Mouse (Mus musculus): ENCODE results near the gene Fezf1. TPM values are rescaled to one million over a fixed set of nuclear protein-coding genes. Genes with fewer than 3 reads are reported as not detected.

Fezf1 gene
- total RNA-seq (2014; rRNA removed): 0.05 TPM in 1 of 2 replicates, not detected in the other
- not detected in 2 replicates for polyA plus RNA-seq (2015; fragmentation: Nextera tagmentation; extraction: Ambion mirVana)

DNA sequence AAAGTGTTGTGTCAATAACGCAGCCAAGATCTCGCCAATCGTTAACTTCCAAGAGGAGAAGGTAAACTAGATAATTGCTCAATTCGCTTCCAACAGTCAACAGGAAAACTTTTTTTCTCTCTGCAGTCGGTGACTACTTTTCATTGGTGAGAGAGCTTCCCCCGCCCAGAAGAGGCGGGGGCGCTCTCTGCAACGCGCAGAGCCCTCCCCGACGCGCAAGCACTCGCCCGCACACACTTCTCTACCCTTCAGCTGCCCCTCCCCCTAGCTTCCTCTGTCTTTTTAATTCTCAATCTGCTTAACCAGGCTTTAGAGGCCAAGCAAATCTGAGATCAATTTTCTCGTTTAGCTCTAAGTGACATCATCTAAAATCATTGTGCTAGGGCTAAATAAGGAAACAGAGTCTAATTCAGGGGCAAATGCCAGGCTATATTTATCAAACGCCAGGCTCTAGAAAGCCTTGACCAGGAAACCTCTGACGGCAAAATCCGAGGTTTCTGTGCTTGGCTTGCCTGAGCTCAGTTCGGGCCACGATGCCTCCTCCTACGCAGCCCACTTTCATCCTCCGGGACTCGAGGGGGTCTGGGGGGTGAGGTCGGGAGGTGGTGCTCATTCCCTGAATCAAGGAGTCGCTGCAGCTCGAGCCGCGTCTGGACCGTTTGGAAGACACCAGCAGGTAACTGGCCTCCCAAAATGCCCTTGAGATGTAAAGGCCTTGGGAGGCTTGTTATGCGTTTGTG, at the start of gene Fezf1:
Fezf1 (minus strand) TSS at position 50 of the 740 bp plus-strand sequence.
- H3K9ac ChIP-seq (replicated peaks; ENCODE audit: low read length): no peak within 1 kb of the TSS
- H3K4me2 ChIP-seq (ENCODE audit: low read depth, low read length): peak within 1 kb of the TSS; percentile 48
- H3K9me3 ChIP-seq (ENCODE audit: low read length): no peaks in the 10 kb centered on the region
- H3K27ac ChIP-seq: no peak within 1 kb of the TSS
- TF ChIP-seq CTCF (IDR thresholded peaks at IDR 0.05; ENCODE audit: low read depth): no peak
- peaks cover 74% of the 10 kb centered on the region for H3K27me3 ChIP-seq (ENCODE audit: insufficient read depth, low read length)
- no peaks in the 10 kb centered on the region for H3K4me1 ChIP-seq (ENCODE audit: insufficient read depth, low read length)
- ATAC-seq: no peak
- 1% methylated on average over 31 of the region's 31 CpGs for WGBS
- H3K36me3 ChIP-seq (ENCODE audit: insufficient read depth, low read length): no peaks in the 10 kb centered on the region
- no peak for DNase-seq (ENCODE audit: low spot score)
- peak within 1 kb of the TSS; percentile 23 for H3K4me3 ChIP-seq (ENCODE audit: low read length)

DNA sequence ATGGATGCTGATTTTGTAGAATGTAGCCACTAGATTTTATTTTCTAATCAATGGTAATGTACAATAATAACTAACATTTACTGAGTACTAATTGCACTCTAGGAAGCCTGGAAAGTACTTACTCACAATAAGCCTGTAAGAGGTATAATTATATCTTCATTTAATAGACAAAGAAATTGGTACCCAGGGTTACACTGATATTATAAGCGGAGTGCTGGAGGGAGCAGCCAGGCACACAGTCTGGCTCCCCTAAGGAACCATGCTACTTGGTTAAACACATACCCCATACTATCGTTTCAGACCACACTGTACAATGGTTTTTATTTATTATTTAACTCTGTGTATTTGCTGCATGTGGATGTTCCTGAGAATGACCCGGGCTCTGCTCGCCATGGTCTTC, 46.5 kb upstream of the Fezf1 start:
- Histone ChIP-seq H3K27me3 (ENCODE audit: insufficient read depth, low read length) (no peaks in the 10 kb centered on the region), H3K4me2 (ENCODE audit: low read depth, low read length) (no peak overlapping the region), H3K4me1 (ENCODE audit: insufficient read depth, low read length) (no peaks in the 10 kb centered on the region), H3K9ac (replicated peaks; ENCODE audit: low read length) (no peak overlapping the region), H3K9me3 (ENCODE audit: low read length) (no peaks in the 10 kb centered on the region), H3K27ac (no peak overlapping the region), H3K36me3 (ENCODE audit: insufficient read depth, low read length) (no peaks in the 10 kb centered on the region), H3K4me3 (ENCODE audit: low read length) (no peak overlapping the region)
- no peak for TF ChIP-seq CTCF (IDR thresholded peaks at IDR 0.05; ENCODE audit: low read depth)
- 88% methylated on average over 4 of the region's 4 CpGs for WGBS
- DNase-seq (ENCODE audit: low spot score) (no peak), ATAC-seq (no peak)

DNA sequence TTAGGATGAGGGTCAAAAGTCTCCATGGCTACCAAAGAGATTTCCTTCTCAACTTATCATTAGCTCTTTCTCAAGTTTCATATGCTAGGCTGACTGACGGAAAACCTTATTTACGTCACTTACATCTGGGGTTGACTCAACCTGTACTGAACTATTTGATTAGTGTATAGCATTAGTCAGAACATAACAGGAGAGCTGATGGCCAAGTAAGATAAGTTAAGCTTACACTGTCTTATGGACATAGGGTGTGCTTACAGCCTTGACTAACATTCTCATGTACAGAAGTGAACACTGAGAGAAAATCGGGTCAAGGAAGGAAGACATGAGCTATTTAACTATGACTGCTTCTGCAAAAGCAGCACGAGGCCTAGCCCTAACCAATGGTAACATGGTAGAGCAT, 40.6 kb upstream of the Fezf1 start:
- ATAC-seq (no peak), DNase-seq (ENCODE audit: low spot score) (no peak)
- Histone ChIP-seq H3K36me3 (ENCODE audit: insufficient read depth, low read length) (no peaks in the 10 kb centered on the region), H3K9me3 (ENCODE audit: low read length) (no peaks in the 10 kb centered on the region), H3K4me2 (ENCODE audit: low read depth, low read length) (no peak overlapping the region), H3K4me1 (ENCODE audit: insufficient read depth, low read length) (no peaks in the 10 kb centered on the region), H3K9ac (replicated peaks; ENCODE audit: low read length) (no peak overlapping the region), H3K27me3 (ENCODE audit: insufficient read depth, low read length) (0 out of 2 replicates have a peak, but pooled peaks cover under 1% of the 10 kb centered on the region), H3K27ac (no peak overlapping the region), H3K4me3 (ENCODE audit: low read length) (no peak overlapping the region)
- TF ChIP-seq CTCF (IDR thresholded peaks at IDR 0.05; ENCODE audit: low read depth): no peak
- 93% methylated on average over 4 of the region's 4 CpGs for WGBS

DNA sequence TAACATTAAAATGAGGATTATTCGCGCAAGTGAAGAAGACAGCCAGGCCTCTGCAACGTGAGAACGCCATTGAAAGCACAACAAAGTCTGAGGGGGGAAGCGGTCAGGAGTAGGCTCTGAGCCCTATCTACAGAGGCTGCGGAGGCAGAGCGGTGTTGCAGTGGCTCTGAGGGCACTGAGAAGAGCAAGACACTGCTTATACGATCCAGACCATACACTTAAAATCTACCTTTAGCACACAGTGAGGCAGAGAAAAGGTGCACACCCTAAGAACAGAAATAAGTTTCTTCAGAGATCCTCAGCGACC, 33.3 kb upstream of the Fezf1 start:
- H3K27ac ChIP-seq: no peak overlapping the region
- no peak overlapping the region for H3K9ac ChIP-seq (replicated peaks; ENCODE audit: low read length)
- H3K4me2 ChIP-seq (ENCODE audit: low read depth, low read length): no peak overlapping the region
- ATAC-seq: no peak
- no peaks in the 10 kb centered on the region for H3K36me3 ChIP-seq (ENCODE audit: insufficient read depth, low read length)
- peaks cover 25% of the 10 kb centered on the region; the same call in 1 of the 2 replicates for H3K27me3 ChIP-seq (ENCODE audit: insufficient read depth, low read length)
- H3K4me3 ChIP-seq (ENCODE audit: low read length): no peak overlapping the region
- 52% methylated on average over 9 of the region's 9 CpGs for WGBS
- no peak for DNase-seq (ENCODE audit: low spot score)
- H3K4me1 ChIP-seq (ENCODE audit: insufficient read depth, low read length): no peaks in the 10 kb centered on the region
- no peaks in the 10 kb centered on the region for H3K9me3 ChIP-seq (ENCODE audit: low read length)
- no peak for TF ChIP-seq CTCF (IDR thresholded peaks at IDR 0.05; ENCODE audit: low read depth)

DNA sequence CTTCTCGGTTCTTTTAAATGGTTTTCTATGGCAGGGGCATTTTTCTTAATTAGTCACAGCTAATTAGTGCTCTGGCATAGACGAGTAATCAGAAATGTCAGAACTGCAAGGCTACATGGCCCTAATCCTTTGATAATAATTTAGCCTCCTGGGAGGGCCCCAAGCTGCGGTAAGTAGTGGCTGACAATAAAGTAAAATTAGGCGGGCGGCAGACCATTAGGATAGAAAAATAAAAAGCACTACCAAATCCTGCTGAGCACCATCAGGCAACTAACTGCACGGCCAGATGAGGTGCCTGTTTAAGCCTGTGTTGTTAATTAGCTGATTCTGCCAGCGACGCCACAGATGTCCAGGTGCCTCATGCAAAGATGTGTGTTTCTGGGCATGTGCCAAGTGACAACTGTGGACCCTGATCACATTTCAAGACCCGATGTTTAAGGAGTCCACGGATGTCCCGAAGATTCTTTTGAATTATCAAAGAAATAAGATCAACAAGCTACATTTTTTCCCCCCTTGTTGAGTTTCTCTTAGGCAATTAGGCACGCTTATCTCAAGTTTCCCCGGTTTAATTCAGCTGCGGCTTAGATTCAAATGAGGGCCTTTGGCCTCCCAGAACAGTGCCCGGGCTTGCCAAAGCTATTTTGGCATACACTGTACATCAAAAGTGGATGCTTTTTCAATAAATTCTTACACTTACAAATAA, 32.8 kb upstream of the Fezf1 start:
- no peaks in the 10 kb centered on the region for H3K36me3 ChIP-seq (ENCODE audit: insufficient read depth, low read length)
- H3K27me3 ChIP-seq (ENCODE audit: insufficient read depth, low read length): peaks cover 27% of the 10 kb centered on the region; the same call in 1 of the 2 replicates
- H3K27ac ChIP-seq: no peak overlapping the region
- peak; percentile 66 for ATAC-seq
- H3K9ac ChIP-seq (replicated peaks; ENCODE audit: low read length): no peak overlapping the region
- DNase-seq (ENCODE audit: low spot score): peak; percentile 64
- no peak overlapping the region for H3K4me3 ChIP-seq (ENCODE audit: low read length)
- H3K9me3 ChIP-seq (ENCODE audit: low read length): no peaks in the 10 kb centered on the region
- no peak overlapping the region for H3K4me2 ChIP-seq (ENCODE audit: low read depth, low read length)
- WGBS: 19% methylated on average over 15 of the region's 15 CpGs
- no peaks in the 10 kb centered on the region for H3K4me1 ChIP-seq (ENCODE audit: insufficient read depth, low read length)
- TF ChIP-seq CTCF (IDR thresholded peaks at IDR 0.05; ENCODE audit: low read depth): no peak

DNA sequence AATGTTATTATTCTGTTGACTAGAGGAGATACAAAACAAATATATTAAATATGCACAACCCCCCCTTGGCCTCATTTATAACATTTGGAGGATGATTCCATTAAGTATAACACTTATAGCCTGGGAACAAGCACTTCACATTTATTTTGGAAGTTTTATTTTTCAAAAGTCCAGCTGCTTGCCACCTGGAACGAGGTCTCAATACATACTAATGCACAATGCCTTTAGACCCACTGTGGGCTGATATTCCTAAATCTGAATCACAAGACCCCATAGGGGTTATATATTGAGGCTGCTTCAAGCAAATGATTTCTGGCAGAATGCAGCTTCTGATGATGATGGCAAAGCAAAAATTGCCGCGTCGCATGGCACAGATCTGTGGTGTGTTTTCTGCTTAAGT, 25.3 kb upstream of the Fezf1 start:
- DNase-seq (ENCODE audit: low spot score) (no peak), ATAC-seq (no peak)
- no peaks in the 10 kb centered on the region for H3K9me3 ChIP-seq (ENCODE audit: low read length)
- TF ChIP-seq CTCF (IDR thresholded peaks at IDR 0.05; ENCODE audit: low read depth): no peak
- H3K36me3 ChIP-seq (ENCODE audit: insufficient read depth, low read length): no peaks in the 10 kb centered on the region
- H3K4me3 ChIP-seq (ENCODE audit: low read length): no peak overlapping the region
- H3K27me3 ChIP-seq (ENCODE audit: insufficient read depth, low read length): peaks cover 59% of the 10 kb centered on the region
- 37% methylated on average over 4 of the region's 4 CpGs for WGBS
- no peak overlapping the region for H3K9ac ChIP-seq (replicated peaks; ENCODE audit: low read length)
- no peaks in the 10 kb centered on the region for H3K4me1 ChIP-seq (ENCODE audit: insufficient read depth, low read length)
- H3K4me2 ChIP-seq (ENCODE audit: low read depth, low read length): no peak overlapping the region
- H3K27ac ChIP-seq: no peak overlapping the region

DNA sequence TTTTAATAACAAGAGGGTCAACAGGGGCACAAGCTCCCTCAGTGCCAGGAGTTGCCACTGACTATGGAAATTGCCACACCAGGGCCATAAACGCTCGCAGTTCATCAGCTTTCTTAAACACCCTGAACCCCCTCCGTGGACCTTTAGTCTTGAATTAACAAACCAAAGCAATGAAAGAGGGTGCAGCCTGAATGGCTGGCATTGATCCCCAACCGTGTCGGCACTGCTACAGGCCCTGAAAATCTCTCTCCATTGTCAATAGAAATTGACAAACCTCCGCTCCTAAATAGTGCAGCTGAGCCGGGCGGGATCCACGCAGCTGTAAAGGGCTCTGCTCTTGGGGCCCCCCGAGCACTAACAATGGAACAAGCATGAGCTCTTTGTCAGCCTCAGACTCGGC, 24.8 kb upstream of the Fezf1 start:
- DNase-seq (ENCODE audit: low spot score): no peak
- Histone ChIP-seq H3K27ac (no peak overlapping the region), H3K27me3 (ENCODE audit: insufficient read depth, low read length) (peaks cover 59% of the 10 kb centered on the region), H3K4me2 (ENCODE audit: low read depth, low read length) (0 out of 2 replicates have a peak overlapping the region, but pooled peaks have one; percentile 10), H3K9ac (replicated peaks; ENCODE audit: low read length) (no peak overlapping the region), H3K9me3 (ENCODE audit: low read length) (no peaks in the 10 kb centered on the region), H3K36me3 (ENCODE audit: insufficient read depth, low read length) (no peaks in the 10 kb centered on the region), H3K4me3 (ENCODE audit: low read length) (no peak overlapping the region), H3K4me1 (ENCODE audit: insufficient read depth, low read length) (no peaks in the 10 kb centered on the region)
- no peak for ATAC-seq
- 8% methylated on average over 11 of the region's 11 CpGs for WGBS
- TF ChIP-seq CTCF (IDR thresholded peaks at IDR 0.05; ENCODE audit: low read depth): no peak

Data from hindbrain, postnatal 0 days (tissue).